Mouse (Mus musculus) left cerebral cortex, adult 18-20 months (tissue): ENCODE measurements around the gene Afg3l1. TPM values are rescaled to one million over a fixed set of nuclear protein-coding genes. Genes with fewer than 3 reads are reported as not detected.
A peak's percentile ranks its signal among the peaks of the same experiment; 100 is the strongest.
"Not testable (repeated sequence)": the region's sequence is repeated elsewhere in the genome, so short reads cannot be mapped to it uniquely, and the experiment has no call there.

ENCODE experiments used
- DNase-seq, 2 experiments: peaks; one replicate each; pipeline ENCODE4 v3.0.0; 2021 to 2022; ENCODE audit warnings: low spot score in 2 of 2, mixed read lengths in 1 of 2
- total RNA-seq, 2 experiments: library from RNA; stranded (reverse); gene quantifications; 2 replicates each; pipeline ENCODE4 v1.2.3; 2021

Afg3l1 gene
- total RNA-seq, 2 experiments from 2014 or later = 26.8 to 32.8 TPM

DNA sequence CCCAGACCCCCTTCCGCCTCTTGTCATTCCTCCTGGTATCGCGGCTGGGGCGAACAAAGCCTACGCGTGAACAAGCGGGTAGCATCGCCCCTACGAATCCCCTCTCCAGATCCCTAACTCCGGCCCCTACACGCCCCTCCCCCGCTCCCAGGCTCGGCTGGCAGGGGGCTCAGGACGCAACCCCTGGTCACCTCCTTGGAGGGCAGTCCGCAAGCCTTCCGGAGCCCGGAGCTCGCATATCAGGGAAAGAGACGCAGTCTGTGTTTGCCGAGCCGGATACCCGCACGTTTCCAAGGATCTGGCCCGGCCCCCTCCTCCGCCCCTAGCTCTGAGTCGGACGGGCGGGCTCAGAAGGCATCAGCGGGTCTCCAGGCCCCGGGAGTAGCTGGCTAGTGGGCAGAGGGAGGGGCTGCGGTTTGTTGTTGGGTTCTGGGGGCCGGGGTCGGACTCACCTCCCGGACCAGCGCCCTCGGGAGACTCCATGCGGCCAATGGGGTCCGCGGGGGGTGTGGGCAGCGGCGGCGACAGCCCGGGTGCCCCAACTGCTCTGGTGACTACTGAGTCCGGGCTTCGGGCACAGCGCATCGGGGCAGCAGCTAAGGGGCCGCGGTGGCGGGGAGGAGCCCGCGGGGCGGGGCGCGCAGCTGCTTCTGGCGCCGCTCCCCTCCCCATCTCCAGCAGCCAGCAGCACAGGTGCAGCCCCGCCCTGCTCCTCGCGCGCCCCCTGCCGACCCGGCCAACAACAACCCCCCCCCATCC is 37.3 kb downstream of the Afg3l1 start, which contains the start of gene Dbndd1:
TSS of gene Dbndd1 (minus strand) at position 683 of the 759 bp plus-strand sequence.
- peak; percentile 54 to 62 for DNase-seq

DNA sequence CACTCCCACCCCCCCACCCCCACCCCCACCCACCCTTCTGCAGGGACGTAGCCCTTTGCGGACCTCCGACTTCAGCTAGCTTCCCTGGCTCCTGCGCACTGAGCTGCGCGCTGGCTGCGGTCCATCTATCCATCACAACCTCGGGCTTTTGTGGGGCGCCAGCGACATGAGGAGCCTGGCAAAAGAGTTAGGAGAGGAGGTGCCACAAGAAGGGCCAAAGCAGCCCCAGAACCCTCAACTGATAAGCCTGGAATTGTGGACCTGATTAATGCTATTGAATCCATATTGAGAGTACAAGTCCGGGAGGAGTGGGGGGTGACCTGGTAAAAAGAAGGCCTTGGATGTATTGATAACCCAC is 37.8 kb downstream of the Afg3l1 start:
- peak in 1 of 2 experiments; percentile 33 for DNase-seq

DNA sequence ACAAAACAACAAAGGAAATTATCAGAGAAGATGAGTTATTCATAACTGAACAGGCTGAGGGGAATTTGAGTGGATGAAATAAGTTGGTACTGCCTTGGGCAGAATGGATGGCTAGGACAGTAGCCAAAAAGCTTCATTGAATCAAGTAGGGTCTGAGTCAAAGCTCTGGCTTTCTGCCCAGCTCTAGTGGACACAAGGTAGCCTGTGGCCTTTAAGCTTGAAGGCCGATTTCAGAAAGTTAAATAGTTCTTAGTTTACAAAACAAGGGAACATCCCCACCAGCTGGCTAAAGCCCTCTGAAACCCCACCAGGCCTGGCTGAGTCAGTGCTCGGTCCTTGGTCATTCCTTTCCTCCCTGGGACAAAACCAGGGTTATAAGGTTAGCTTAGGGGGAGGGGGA is 38.9 kb downstream of the Afg3l1 start:
- DNase-seq = no peak

GRCm38 (mm10) chr8:123518172-123518571 is 40.5 kb downstream of the Afg3l1 start:
- DNase-seq = no peak

DNA sequence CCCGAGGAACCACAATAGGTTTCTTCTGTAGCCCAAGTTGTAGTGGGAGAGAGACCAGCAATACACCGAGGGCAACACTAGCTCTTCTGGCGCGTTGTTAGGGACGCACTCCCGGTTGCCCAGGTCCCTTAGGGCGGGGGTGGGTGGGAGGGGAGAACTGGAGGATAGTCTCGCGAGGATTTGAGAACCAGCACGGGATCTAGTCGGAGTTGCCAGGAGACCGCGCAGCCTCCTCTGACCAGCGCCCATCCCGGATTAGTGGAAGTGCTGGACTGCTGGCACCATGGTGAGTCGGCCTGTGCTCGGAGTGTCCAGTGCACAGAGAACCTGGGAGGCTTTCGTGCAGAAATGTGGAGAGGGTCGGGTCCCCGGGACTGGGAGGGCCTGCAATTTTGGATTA is 41.0 kb downstream of the Afg3l1 start, which contains the start of gene Gas8:
TSS of gene Gas8 (plus strand) at position 168 of the 400 bp plus-strand sequence.
- DNase-seq = peak; percentile 87 to 90

GRCm38 (mm10) chr8:123520048-123520447 is 42.3 kb downstream of the Afg3l1 start:
- DNase-seq = not testable (repeated sequence)

- peak in 1 of 2 experiments; percentile 38 for DNase-seq
Observed at GRCm38 (mm10) chr8:123527720-123528489, 50.2 kb downstream of the Afg3l1 start.

- DNase-seq = no peak
Observed at GRCm38 (mm10) chr8:123536242-123536989, 58.7 kb downstream of the Afg3l1 start.

- DNase-seq = no peak
Observed at GRCm38 (mm10) chr8:123536990-123537380, 59.3 kb downstream of the Afg3l1 start.

DNA sequence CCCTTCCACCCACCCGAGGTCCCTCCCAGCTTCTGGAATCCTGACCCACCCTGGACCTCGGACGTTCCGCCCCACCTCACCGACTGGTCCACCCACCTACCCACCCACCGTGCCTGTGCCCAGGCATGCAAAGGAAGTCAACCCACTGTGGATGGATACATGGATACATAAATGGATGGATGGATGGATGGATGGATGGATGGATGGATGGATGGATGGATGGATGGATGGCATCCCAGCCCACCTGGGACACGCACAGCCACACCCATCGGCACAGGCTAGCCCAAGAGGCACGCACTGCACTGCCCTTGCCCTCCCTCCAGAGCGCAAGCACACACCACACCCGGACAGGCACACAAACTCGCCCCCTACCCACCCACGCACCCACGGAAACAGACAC is 59.9 kb downstream of the Afg3l1 start:
- not testable (repeated sequence) for DNase-seq

Other genes starting within 250 kb of the Afg3l1 start
- 10 to 100 TPM; 79.4 to 82.0 TPM for gene Spata2l, start 241.7 kb upstream of the Afg3l1 start, total RNA-seq
- 10 to 100 TPM; 19.9 to 21.5 TPM for gene Zfp276, start 223.7 kb upstream of the Afg3l1 start, total RNA-seq
- gene Vps9d1, start 223.6 kb upstream of the Afg3l1 start, total RNA-seq = 10 to 100 TPM; 58.6 to 69.5 TPM
- gene Fanca, start 159.3 kb upstream of the Afg3l1 start, total RNA-seq = 1 to 10 TPM; 1.5 to 1.9 TPM
- gene Spire2, start 145.2 kb upstream of the Afg3l1 start, total RNA-seq = 10 to 100 TPM; 19.0 to 20.1 TPM
- 100 to 1,000 TPM; 565 to 596 TPM for gene Tcf25, start 104.2 kb upstream of the Afg3l1 start, total RNA-seq
- under 1 TPM in 1 of 2 experiments, not detected in 1; 0.12 TPM for gene Mc1r, start 70.8 kb upstream of the Afg3l1 start, total RNA-seq
- gene Tubb3, start 66.5 kb upstream of the Afg3l1 start, total RNA-seq = 100 to 1,000 TPM; 392 to 405 TPM
- 10 to 100 TPM; 52.9 to 56.3 TPM for gene Def8, start 54.4 kb upstream of the Afg3l1 start, total RNA-seq
- 10 to 100 TPM; 15.9 to 18.3 TPM for gene Dbndd1, start 37.6 kb downstream of the Afg3l1 start, total RNA-seq
- gene Gas8, start 40.9 kb downstream of the Afg3l1 start, total RNA-seq = 10 to 100 TPM; 24.8 to 29.6 TPM
- 10 to 100 TPM; 37.7 to 43.3 TPM for gene Rhou, start 176.0 kb downstream of the Afg3l1 start, total RNA-seq